Mouse (Mus musculus): ENCODE data around the gene Fkbpl.

Fkbpl gene

GRCm38 (mm10) chr17:34648141-34648890, 3.8 kb downstream of the Fkbpl start:
- no peak for DNase-seq

GRCm38 (mm10) chr17:34649106-34649864, 4.7 kb downstream of the Fkbpl start:
- DNase-seq, result no peak

GRCm38 (mm10) chr17:34650781-34651180, 6.2 kb downstream of the Fkbpl start:
- no peak for DNase-seq

- no peak for DNase-seq
Observed at GRCm38 (mm10) chr17:34651507-34652221, 7.1 kb downstream of the Fkbpl start.

GRCm38 (mm10) chr17:34652546-34652945, 8.0 kb downstream of the Fkbpl start:
- no peak for DNase-seq

GRCm38 (mm10) chr17:34652985-34653384, 8.4 kb downstream of the Fkbpl start:
- DNase-seq, result no peak

- no peak for DNase-seq
Observed at GRCm38 (mm10) chr17:34653746-34654285, 9.3 kb downstream of the Fkbpl start.

- no peak for DNase-seq
Observed at GRCm38 (mm10) chr17:34654392-34654791, 9.8 kb downstream of the Fkbpl start.

GRCm38 (mm10) chr17:34655160-34655559, 10.6 kb downstream of the Fkbpl start:
- peak; percentile 84 for DNase-seq

- DNase-seq, result peak; percentile 92
Observed at GRCm38 (mm10) chr17:34655581-34655991, 11.0 kb downstream of the Fkbpl start.

GRCm38 (mm10) chr17:34656666-34657065, 12.1 kb downstream of the Fkbpl start:
- no peak for DNase-seq

GRCm38 (mm10) chr17:34657271-34657670, 12.7 kb downstream of the Fkbpl start:
- no peak for DNase-seq

- DNase-seq, result no peak
Observed at GRCm38 (mm10) chr17:34658145-34658544, 13.6 kb downstream of the Fkbpl start.

- no peak for DNase-seq
Observed at GRCm38 (mm10) chr17:34658591-34658990, 14.0 kb downstream of the Fkbpl start.

- DNase-seq, result peak; percentile 50
Observed at GRCm38 (mm10) chr17:34659181-34659896, 14.8 kb downstream of the Fkbpl start.

- DNase-seq, result no peak
Observed at GRCm38 (mm10) chr17:34659897-34660214, 15.3 kb downstream of the Fkbpl start.

- no peak for DNase-seq
Observed at GRCm38 (mm10) chr17:34660259-34660820, 15.8 kb downstream of the Fkbpl start.

GRCm38 (mm10) chr17:34661121-34661591, 16.6 kb downstream of the Fkbpl start:
- peak; percentile 78 for DNase-seq

- no peak for DNase-seq
Observed at GRCm38 (mm10) chr17:34662468-34662867, 17.9 kb downstream of the Fkbpl start.

GRCm38 (mm10) chr17:34662978-34663377, 18.4 kb downstream of the Fkbpl start:
- DNase-seq, result no peak

GRCm38 (mm10) chr17:34663558-34663957, 19.0 kb downstream of the Fkbpl start:
- no peak for DNase-seq

GRCm38 (mm10) chr17:34664472-34664871, 19.9 kb downstream of the Fkbpl start:
- DNase-seq, result no peak

All from kidney, adult 11 months (tissue).